Mouse (Mus musculus): ENCODE results near the gene Zfp296. TPM values are rescaled to one million over a fixed set of nuclear protein-coding genes. Genes with fewer than 3 reads are reported as not detected.
"Not testable (repeated sequence)": the region's sequence is repeated elsewhere in the genome, so short reads cannot be mapped to it uniquely, and the experiment has no call there.

The Zfp296 gene
- polyA plus RNA-seq, 2 experiments from 2014 or later: 0.46 to 2.3 TPM

GRCm38 (mm10) chr7:19562643-19563410 is 14.3 kb upstream of the Zfp296 start, which contains the start of gene Ppp1r37:
TSS of gene Ppp1r37 (minus strand) at chr7:19563076.
- ATAC-seq: no peak

- ATAC-seq: no peak
Observed at GRCm38 (mm10) chr7:19563884-19564283, 13.2 kb upstream of the Zfp296 start.

GRCm38 (mm10) chr7:19564455-19564854 is 12.6 kb upstream of the Zfp296 start:
- no peak for ATAC-seq

- ATAC-seq: no peak
Observed at GRCm38 (mm10) chr7:19565803-19566202, 11.3 kb upstream of the Zfp296 start.

GRCm38 (mm10) chr7:19567426-19567825 is 9.7 kb upstream of the Zfp296 start:
- no peak for ATAC-seq

- ATAC-seq: no peak
Observed at GRCm38 (mm10) chr7:19569647-19570046, 7.4 kb upstream of the Zfp296 start.

- ATAC-seq: peak; percentile 66
Observed at GRCm38 (mm10) chr7:19572926-19573775, 3.9 kb upstream of the Zfp296 start.

- ATAC-seq: no peak
Observed at GRCm38 (mm10) chr7:19573776-19574140, 3.3 kb upstream of the Zfp296 start.

GRCm38 (mm10) chr7:19575559-19575958 is 1.5 kb upstream of the Zfp296 start:
- no peak for ATAC-seq

- ATAC-seq: peak; percentile 15
Observed at GRCm38 (mm10) chr7:19577877-19578414, 859 bp downstream of the Zfp296 start.

- no peak for ATAC-seq
Observed at GRCm38 (mm10) chr7:19578436-19578835, 1.3 kb downstream of the Zfp296 start.

- no peak for ATAC-seq
Observed at GRCm38 (mm10) chr7:19579751-19580150, 2.7 kb downstream of the Zfp296 start.

- no peak for ATAC-seq
Observed at GRCm38 (mm10) chr7:19580634-19581033, 3.5 kb downstream of the Zfp296 start.

- ATAC-seq: no peak
Observed at GRCm38 (mm10) chr7:19586269-19586668, 9.2 kb downstream of the Zfp296 start.

- ATAC-seq: no peak
Observed at GRCm38 (mm10) chr7:19589207-19589606, 12.1 kb downstream of the Zfp296 start.

GRCm38 (mm10) chr7:19589917-19590316 is 12.8 kb downstream of the Zfp296 start:
- ATAC-seq: peak; percentile 66

GRCm38 (mm10) chr7:19593061-19593730 is 16.1 kb downstream of the Zfp296 start:
- no peak for ATAC-seq

- ATAC-seq: no peak
Observed at GRCm38 (mm10) chr7:19600562-19600961, 23.5 kb downstream of the Zfp296 start.

GRCm38 (mm10) chr7:19603055-19603454 is 26.0 kb downstream of the Zfp296 start:
- no peak for ATAC-seq

GRCm38 (mm10) chr7:19603849-19604605 is 26.9 kb downstream of the Zfp296 start, which contains the start of gene Clasrp:
TSS of gene Clasrp (minus strand) at chr7:19604486.
- ATAC-seq: peak; percentile 94

GRCm38 (mm10) chr7:19604606-19605214 is 27.6 kb downstream of the Zfp296 start:
- not testable (repeated sequence) for ATAC-seq
